Mouse (Mus musculus) intestine, postnatal 0 days (tissue): Measurements from ENCODE around the gene Ccl25. TPM values are rescaled to one million over a fixed set of nuclear protein-coding genes. Genes with fewer than 3 reads are reported as not detected.

Experiments used
- ATAC-seq: fragments of 200-750 bp; cut with Nextera tagmentation; 2 replicates; pipeline ENCODE4 v1.8.0; 2017; ENCODE audit warnings: mild to moderate bottlenecking, moderate TSS enrichment, moderate library complexity
- H3K27ac ChIP-seq: fragments of 300-500 bp; sonication (generic); 2 replicates; pipeline ENCODE4 v1.5.1; 2014; ENCODE audit warnings: mild to moderate bottlenecking, low read depth, low read length, moderate library complexity
- H3K27me3 ChIP-seq: fragments of 300-500 bp; sonication (generic); replicated peaks from 2 replicates; pipeline ENCODE4 v1.6.1; 2014; ENCODE audit warnings: low read length, mixed read lengths; ENCODE audit not compliant: control insufficient read depth, insufficient read depth
- H3K36me3 ChIP-seq: fragments of 300-500 bp; sonication (generic); 2 replicates; pipeline ENCODE4 v1.6.1; 2014; ENCODE audit warnings: mild to moderate bottlenecking, moderate library complexity; ENCODE audit not compliant: control insufficient read depth, insufficient read depth
- H3K4me1 ChIP-seq: fragments of 300-500 bp; sonication (generic); replicated peaks from 2 replicates; pipeline ENCODE4 v1.6.1; 2014; ENCODE audit warnings: antibody characterized with exemption, low read length, mixed read lengths; ENCODE audit not compliant: control insufficient read depth, insufficient read depth
- H3K4me2 ChIP-seq: fragments of 300-500 bp; sonication (generic); replicated peaks from 2 replicates; pipeline ENCODE4 v1.6.1; 2014; ENCODE audit warnings: low read depth, mild to moderate bottlenecking, moderate library complexity
- H3K4me3 ChIP-seq: fragments of 300-500 bp; sonication (generic); 2 replicates; pipeline ENCODE4 v1.5.1; 2014; ENCODE audit warnings: low read depth, low read length
- H3K9ac ChIP-seq: fragments of 300-500 bp; sonication (generic); 2 replicates; pipeline ENCODE4 v1.6.1; 2014; ENCODE audit warnings: mild to moderate bottlenecking, low read depth, low read length
- H3K9me3 ChIP-seq: fragments of 300-500 bp; sonication (generic); 2 replicates; pipeline ENCODE4 v1.6.1; 2016; ENCODE audit warnings: mixed run types; ENCODE audit not compliant: control insufficient read depth
- CTCF ChIP-seq: sonication (generic); IDR thresholded peaks from 2 replicates; pipeline ENCODE4 v1.5.1; 2016; ENCODE audit warnings: low read depth, mild to moderate bottlenecking, control low read depth, antibody characterized with exemption, moderate library complexity
- WGBS: fragments of 180-500 bp; shearing (Covaris S2); extraction: QIAGEN DNeasy Blood & Tissue Kit; methylation state at CpG from one replicate; pipeline ENCODE4 v1.1.7; 2014; 5-methylcytosine and 5-hydroxymethylcytosine counted together
- polyA plus RNA-seq: library from polyadenylated mRNA; unstranded; fragments of >200 nt; fragmentation: Nextera tagmentation; extraction: Ambion mirVana; gene quantifications from 2 replicates; pipeline ENCODE4 v1.2.1, GENCODE M21; 2015

Gene Ccl25
- polyA plus RNA-seq, 1 experiment from 2014 or later, result 190 TPM

DNA sequence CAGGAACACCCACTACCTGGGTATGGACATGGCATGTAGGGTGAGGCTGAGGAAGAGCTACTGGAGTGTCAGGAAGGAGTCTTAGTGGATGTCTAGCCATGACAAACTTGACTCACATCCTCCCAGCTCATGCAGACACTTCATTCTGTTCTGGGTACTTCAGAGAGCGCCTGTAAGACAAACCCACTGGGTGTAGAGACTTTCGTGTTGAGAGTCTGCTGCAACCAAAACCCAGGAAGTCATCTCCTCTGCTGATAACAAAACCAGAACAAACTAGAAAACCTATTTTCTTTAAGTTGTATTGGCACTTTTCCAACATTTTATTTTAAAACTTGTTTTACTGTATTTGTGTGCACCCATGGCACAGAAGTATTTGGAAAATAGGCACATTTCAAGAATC, 19.2 kb upstream of the Ccl25 start:
- WGBS, result 78% methylated on average over 2 of the region's 2 CpGs
- H3K4me3 ChIP-seq, result no peak overlapping the region
- ATAC-seq, result no peak
- no peak overlapping the region for H3K9ac ChIP-seq
- H3K4me1 ChIP-seq, result no peaks in the 10 kb centered on the region
- H3K27me3 ChIP-seq, result no peaks in the 10 kb centered on the region
- no peaks in the 10 kb centered on the region for H3K9me3 ChIP-seq
- H3K27ac ChIP-seq, result no peak overlapping the region
- no peak overlapping the region for H3K4me2 ChIP-seq
- TF ChIP-seq CTCF, result no peak
- peaks cover 77% of the 10 kb centered on the region for H3K36me3 ChIP-seq

DNA sequence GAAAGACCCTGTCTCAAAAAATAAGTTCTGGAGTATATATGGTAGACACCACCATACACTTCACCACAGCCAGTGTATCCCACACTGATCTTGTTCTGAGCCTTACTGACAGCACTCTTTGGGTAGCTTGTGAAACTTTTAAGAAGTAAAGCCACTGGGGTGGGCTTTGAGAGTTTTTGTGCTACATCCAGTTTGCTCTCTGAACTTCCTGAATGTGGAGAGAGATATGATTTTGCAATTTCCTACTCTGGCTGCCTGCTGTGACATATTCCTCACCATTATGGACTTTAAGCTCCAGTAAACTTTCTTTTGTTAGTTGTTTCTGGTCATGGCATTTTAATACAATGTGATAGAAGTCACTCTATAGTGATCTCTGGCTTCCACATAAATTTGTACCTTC, 12.9 kb upstream of the Ccl25 start:
- no peaks in the 10 kb centered on the region for H3K4me1 ChIP-seq
- no peaks in the 10 kb centered on the region for H3K27me3 ChIP-seq
- no peaks in the 10 kb centered on the region for H3K9me3 ChIP-seq
- no peak overlapping the region for H3K27ac ChIP-seq
- no peak overlapping the region for H3K4me3 ChIP-seq
- peaks cover 37% of the 10 kb centered on the region for H3K36me3 ChIP-seq
- no peak overlapping the region for H3K9ac ChIP-seq
- no peak overlapping the region for H3K4me2 ChIP-seq
- no peak for ATAC-seq
- TF ChIP-seq CTCF, result no peak

DNA sequence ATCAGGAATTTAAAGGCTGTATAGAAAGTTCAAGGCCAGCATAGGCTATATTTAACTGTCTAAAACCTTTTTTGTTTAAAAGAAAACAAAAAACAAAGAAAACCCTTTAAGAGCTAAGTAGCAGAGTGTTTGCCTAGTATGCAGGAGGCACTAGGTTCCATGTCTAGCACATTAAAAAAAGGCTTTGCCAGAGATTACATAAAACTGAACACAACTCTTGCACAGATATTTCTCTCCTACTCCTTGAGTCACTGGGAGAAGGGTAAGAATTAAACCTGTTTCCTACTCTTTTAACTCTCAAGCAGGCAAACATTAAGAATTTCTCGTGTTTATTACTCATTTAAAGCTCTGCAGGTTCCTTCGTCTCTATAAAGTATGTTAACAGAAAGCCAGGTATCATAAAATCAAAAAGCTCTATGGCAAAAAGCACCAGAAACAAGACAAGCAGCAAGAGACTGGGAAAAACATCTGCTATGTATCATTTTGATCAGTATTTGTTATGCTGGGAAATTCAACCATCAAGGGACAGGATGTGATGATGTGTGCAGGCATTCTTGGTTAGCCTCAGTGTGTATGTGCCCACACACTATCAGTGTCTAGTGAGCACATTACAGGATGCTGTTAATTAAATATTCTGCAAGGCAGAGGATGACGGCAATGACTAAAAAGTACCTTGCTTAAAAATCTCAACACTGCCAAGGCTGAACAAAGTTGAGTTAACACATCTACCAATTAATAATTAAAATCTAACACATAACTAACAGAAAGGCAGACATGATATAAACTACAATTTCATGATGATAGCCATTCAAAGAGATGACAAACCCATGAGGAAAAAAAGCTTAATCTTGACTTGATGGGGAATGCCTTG, 11.5 kb upstream of the Ccl25 start:
- no peaks in the 10 kb centered on the region for H3K9me3 ChIP-seq
- no peaks in the 10 kb centered on the region for H3K27me3 ChIP-seq
- H3K4me2 ChIP-seq, result no peak overlapping the region
- ATAC-seq, result no peak
- no peaks in the 10 kb centered on the region for H3K4me1 ChIP-seq
- no peak overlapping the region for H3K4me3 ChIP-seq
- WGBS, result 42% methylated on average over 3 of the region's 3 CpGs
- no peak overlapping the region for H3K27ac ChIP-seq
- H3K9ac ChIP-seq, result no peak overlapping the region
- no peak for TF ChIP-seq CTCF
- peaks cover 29% of the 10 kb centered on the region for H3K36me3 ChIP-seq

DNA sequence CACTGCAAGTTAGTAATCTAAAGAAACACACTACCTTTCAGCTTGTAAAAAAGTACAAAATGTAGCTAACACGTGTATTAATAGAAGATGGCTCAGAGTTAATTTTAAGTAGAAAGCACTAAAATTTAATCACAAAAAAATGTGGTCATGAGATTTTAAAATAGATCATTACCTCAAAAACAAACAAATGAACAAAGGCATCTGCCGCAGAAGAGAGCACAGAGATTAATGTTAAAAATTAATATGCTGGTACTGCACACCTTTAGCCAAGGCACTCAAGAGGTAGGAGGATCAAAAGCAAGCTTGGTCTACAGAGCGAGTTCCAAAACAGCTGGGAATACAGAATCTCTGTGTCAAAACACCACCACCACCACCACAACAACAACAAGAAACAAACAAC, 10.2 kb upstream of the Ccl25 start:
- no peak for TF ChIP-seq CTCF
- no peak overlapping the region for H3K4me2 ChIP-seq
- no peaks in the 10 kb centered on the region for H3K9me3 ChIP-seq
- no peak overlapping the region for H3K9ac ChIP-seq
- no peaks in the 10 kb centered on the region for H3K27me3 ChIP-seq
- no peak overlapping the region for H3K4me3 ChIP-seq
- WGBS, result 74% methylated on average over 3 of the region's 3 CpGs
- H3K4me1 ChIP-seq, result 0 out of 2 replicates have a peak, but pooled peaks cover 5% of the 10 kb centered on the region
- no peak overlapping the region for H3K27ac ChIP-seq
- peaks cover 15% of the 10 kb centered on the region for H3K36me3 ChIP-seq
- ATAC-seq, result no peak

DNA sequence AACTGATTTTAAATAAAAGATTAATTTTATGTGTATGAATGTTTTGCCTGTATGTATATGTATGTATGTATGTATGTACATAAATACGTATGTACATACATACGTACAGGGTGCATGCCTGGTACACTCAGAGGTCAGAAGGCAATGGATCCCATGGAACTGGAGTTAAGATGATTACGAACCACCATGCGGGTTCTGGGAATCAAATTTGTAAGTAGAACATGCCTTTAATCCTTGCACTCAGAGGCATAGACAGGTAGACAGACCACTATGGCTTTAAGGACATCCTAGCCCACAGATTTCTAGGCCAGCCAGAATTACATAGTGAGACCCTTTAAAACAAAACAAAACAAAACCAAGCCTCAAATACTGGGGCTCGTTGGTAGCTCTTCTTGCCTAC, 6.9 kb upstream of the Ccl25 start:
- WGBS, result 88% methylated on average over 5 of the region's 5 CpGs
- Histone ChIP-seq H3K4me1 (0 out of 2 replicates have a peak, but pooled peaks cover 5% of the 10 kb centered on the region), H3K4me3 (no peak overlapping the region), H3K36me3 (peaks cover 3% of the 10 kb centered on the region; the same call in 1 of the 2 replicates), H3K27me3 (no peaks in the 10 kb centered on the region), H3K27ac (no peak overlapping the region), H3K9me3 (no peaks in the 10 kb centered on the region), H3K9ac (no peak overlapping the region), H3K4me2 (no peak overlapping the region)
- TF ChIP-seq CTCF, result no peak
- no peak for ATAC-seq

DNA sequence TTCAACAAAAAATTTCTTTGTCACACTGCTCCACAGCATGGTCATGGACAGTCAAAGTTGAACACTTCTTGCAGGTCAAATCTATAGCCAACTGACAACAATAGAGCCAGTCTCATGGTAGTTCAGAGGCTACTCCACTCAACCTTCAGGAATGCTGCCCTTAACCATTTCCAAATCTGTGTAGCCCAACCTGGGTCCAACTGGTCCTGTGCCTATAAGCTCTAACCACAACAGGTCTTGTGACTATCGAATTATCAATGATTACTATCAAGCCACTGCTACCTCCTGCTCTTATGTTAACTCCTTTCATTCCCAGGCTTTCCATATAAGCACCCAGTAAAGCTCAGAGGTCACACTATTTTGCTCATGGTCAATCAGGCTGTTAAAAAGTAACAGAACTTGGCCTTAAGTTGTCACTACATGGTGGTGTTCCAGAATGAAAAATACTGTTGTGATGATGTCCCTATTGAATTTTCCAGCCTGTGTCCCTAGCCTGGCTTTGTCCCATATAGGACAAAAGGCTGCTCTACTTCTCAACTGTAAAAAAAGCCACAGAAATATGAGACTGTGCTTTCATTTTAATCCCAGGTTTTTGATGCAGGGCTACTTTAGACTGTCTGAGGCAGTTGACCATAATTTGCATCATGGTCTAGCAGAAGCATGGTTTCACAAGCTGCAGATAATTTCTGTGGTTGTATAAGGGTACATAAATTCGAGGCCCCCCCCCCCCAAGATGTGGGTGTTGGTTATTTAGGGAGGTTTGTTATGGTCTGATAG, 6.0 kb upstream of the Ccl25 start:
- no peak for ATAC-seq
- no peak overlapping the region for H3K27ac ChIP-seq
- H3K4me1 ChIP-seq, result 0 out of 2 replicates have a peak, but pooled peaks cover 5% of the 10 kb centered on the region
- peaks cover 3% of the 10 kb centered on the region; the same call in 1 of the 2 replicates for H3K36me3 ChIP-seq
- H3K4me2 ChIP-seq, result no peak overlapping the region
- no peaks in the 10 kb centered on the region for H3K27me3 ChIP-seq
- no peak overlapping the region for H3K9ac ChIP-seq
- TF ChIP-seq CTCF, result no peak
- H3K9me3 ChIP-seq, result no peaks in the 10 kb centered on the region
- 62% methylated on average over 2 of the region's 2 CpGs for WGBS
- no peak overlapping the region for H3K4me3 ChIP-seq
